Mouse (Mus musculus): Measurements from ENCODE around the gene Wdr43. TPM values are rescaled to one million over a fixed set of nuclear protein-coding genes. Genes with fewer than 3 reads are reported as not detected.

Wdr43 gene
- 0.45 and 0.56 TPM in 2 replicates for polyA plus RNA-seq (2012)

DNA sequence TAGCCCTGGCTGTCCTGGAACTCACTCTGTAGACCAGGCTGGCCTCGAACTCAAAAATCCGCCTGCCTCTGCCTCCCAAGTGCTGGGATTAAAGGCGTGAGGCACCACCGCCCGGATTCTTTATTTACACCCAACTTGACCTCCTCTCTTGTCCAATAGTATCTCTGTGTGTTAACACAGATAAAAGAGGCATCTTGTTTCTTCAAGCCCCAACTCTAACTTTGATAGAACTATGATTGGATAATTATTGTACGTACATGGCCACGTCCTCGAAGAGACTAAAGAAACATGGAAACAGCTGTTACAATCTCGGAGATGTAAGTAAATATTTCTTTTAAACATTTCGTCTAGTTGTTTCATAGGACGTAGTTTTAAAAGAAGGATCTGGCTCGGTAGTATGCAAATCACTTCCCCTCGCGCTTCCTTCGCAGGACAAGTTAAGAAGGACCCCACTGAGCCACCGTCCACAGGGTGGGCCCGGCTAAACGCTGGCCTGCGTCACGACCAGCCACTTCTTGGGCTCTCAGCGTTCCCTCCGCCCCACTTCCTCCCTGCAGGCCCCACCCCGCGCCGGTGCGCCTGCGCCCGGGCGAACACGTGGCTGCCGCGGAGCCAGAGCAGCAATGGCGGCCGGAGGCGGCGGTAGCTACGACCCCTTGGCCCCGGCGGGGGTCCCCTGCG lies at the start of gene Wdr43:
TSS of gene Wdr43 (plus strand) at position 258 of the 681 bp plus-strand sequence.
- Histone ChIP-seq H3K9me3 (ENCODE audit: control insufficient read depth, low read length) (no peaks in the 10 kb centered on the region), H3K4me1 (ENCODE audit: control insufficient read depth) (peaks cover 46% of the 10 kb centered on the region), H3K4me3 (replicated peaks) (peak within 1 kb of the TSS; percentile 74), H3K27me3 (ENCODE audit: control insufficient read depth) (no peaks in the 10 kb centered on the region), H3K36me3 (ENCODE audit: control insufficient read depth) (peaks cover 11% of the 10 kb centered on the region)
- TF ChIP-seq TAL1 (IDR thresholded peaks at IDR 0.05; ENCODE audit: low read length) (no peak), GATA1 (IDR thresholded peaks at IDR 0.05; ENCODE audit: low read length) (no peak)

DNA sequence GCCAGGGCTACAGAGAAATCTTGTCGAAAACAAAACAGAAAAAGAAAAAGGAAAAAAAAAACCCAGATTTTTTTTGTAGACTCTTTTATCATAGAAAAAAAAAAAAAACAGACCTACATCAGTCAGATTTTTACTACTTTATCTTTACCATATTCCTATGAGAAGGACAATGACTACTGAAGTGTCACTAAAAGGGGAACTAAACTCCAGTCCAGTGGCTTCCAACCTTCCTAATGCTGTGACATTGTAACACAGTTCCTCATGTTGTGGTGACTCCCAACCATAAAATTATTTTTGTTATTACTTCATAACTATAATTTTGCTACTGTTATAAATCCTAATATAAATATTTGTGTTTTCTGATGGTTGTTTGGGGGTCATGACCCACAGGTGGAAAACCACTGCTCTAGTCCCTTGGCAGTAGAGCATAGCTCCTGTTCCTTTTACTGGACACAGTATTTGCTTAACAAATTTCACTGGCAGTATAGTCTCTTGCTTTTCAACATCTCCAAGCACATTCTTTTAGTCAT lies 36.5 kb upstream of the Wdr43 start:
- H3K9me3 ChIP-seq (ENCODE audit: control insufficient read depth, low read length), result no peaks in the 10 kb centered on the region
- H3K4me3 ChIP-seq (replicated peaks), result no peak overlapping the region
- TF ChIP-seq GATA1 (IDR thresholded peaks at IDR 0.05; ENCODE audit: low read length) (no peak), TAL1 (IDR thresholded peaks at IDR 0.05; ENCODE audit: low read length) (no peak)
- no peaks in the 10 kb centered on the region; the same call in 1 of the 2 replicates for H3K36me3 ChIP-seq (ENCODE audit: control insufficient read depth)
- H3K4me1 ChIP-seq (ENCODE audit: control insufficient read depth), result no peaks in the 10 kb centered on the region
- no peaks in the 10 kb centered on the region for H3K27me3 ChIP-seq (ENCODE audit: control insufficient read depth)

DNA sequence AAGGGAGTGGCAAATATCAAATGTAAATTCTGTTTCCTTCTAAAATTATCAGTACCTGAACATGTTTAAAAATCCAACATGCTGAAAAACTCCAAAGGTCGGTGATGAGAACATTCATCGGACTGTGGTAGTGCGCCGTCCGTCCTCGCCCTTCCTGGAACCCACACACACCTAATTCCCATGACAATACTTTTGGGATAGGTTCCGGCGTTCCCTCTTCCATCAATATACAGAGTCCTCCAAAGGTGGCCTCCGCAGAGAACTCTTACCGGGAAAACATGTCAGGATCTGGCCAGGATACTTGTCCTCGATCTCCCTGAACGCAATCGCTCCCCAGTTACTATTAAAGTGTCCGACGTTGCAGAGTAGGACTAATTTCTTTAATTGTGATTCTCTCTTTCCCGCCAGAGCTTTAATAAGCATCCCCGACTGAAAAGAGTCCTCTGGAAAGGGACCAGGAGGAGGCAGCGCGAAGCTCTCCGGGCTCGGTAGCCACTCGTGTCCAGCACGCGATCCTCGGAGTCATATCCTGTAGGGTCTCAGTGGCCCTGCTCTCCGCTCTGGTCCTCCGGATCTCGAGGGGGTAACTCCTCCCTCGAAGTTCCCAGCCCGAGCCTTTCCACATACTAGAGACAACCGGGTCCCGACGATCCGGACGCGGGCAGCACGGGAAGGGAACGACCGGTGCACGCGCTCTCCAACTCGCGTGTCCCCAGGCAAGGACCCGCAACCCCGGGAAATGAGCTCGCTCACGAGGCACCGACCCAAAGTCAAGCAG lies 17.6 kb upstream of the Wdr43 start:
- Histone ChIP-seq H3K4me1 (ENCODE audit: control insufficient read depth) (peaks cover 32% of the 10 kb centered on the region), H3K4me3 (replicated peaks) (peak overlapping the region; percentile 80), H3K9me3 (ENCODE audit: control insufficient read depth, low read length) (no peaks in the 10 kb centered on the region), H3K36me3 (ENCODE audit: control insufficient read depth) (peaks cover 6% of the 10 kb centered on the region), H3K27me3 (ENCODE audit: control insufficient read depth) (no peaks in the 10 kb centered on the region)
- TF ChIP-seq TAL1 (IDR thresholded peaks at IDR 0.05; ENCODE audit: low read length), result no peak

DNA sequence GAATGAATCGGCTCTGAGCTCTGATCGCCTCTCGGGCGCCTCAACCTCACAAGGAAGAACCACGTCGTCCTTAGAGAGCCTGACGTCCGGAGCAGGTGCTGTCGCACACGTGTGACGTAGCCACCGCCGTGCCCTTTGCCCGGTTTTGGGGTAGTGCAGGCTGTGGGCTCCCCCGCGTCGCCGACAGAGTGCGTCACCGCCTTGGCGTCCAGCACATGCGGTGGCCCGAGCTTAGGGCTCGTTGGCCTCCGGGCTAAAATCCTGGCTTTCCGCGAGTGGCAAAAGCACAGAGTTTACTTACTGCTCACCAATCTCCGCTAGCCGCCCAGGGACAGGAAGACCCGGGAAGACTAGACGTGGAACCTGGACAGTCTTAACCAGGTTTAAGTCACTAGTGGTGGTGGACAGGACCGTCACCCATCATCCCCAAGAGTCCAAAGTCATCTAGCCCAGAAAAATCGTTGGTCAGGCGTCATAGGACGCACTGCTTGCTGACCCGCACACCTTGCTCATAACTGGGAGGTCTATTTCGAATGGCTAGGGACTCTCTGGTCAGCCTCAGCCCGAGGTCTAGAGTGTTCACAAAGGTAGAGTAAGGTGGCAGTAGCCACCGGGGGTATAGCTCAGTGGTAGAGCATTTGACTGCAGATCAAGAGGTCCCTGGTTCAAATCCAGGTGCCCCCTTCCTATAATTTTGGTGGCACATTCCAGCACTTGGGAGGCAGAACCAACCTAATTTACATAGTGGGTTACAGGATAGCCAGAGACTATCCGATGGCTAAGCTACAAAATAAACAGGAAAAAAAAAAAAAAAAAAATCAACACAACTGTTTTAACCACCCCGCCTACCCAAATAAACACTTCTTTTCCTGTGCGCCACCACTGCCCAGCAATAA lies 16.8 kb upstream of the Wdr43 start:
- peaks cover 6% of the 10 kb centered on the region for H3K36me3 ChIP-seq (ENCODE audit: control insufficient read depth)
- TF ChIP-seq TAL1 (IDR thresholded peaks at IDR 0.05; ENCODE audit: low read length), result no peak
- no peak for TF ChIP-seq GATA1 (IDR thresholded peaks at IDR 0.05; ENCODE audit: low read length)
- H3K27me3 ChIP-seq (ENCODE audit: control insufficient read depth), result peaks cover 3% of the 10 kb centered on the region
- H3K4me1 ChIP-seq (ENCODE audit: control insufficient read depth), result peaks cover 32% of the 10 kb centered on the region
- no peaks in the 10 kb centered on the region for H3K9me3 ChIP-seq (ENCODE audit: control insufficient read depth, low read length)
- peak overlapping the region; percentile 80 for H3K4me3 ChIP-seq (replicated peaks)

DNA sequence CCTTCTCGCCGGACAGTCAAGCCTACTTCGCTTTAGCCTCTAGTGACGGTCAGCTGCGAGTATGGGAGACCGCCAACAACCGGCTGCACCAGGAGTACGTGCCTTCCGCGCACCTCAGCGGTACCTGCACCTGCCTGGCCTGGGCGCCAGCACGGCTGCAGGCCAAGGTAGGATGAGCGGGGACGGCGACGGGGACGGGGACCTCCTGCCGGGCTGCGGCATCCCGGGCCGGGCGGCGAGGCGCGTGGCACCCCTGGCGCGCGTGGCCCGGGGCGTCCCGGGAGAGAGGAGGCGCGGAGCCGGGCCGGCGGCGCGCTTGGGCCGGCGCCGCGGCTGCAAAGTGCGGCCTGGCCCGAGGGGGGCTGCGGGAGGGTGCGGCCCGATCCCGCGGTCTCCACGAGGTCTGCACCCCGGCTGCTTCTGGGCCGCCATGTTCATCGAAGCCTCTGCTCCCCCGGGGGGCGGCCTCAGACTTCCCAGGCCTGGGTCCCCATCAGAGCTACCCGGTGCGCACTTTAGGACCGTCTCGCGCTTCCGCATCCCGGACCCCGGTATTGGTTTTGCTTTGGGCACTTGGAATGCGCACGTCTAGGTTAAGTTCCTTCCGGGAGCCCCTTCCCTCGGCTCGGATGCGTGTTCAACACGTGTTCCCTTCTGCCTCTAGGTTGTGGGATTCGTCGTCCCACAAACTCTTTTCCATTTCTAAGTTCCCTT lies 781 bp downstream of the Wdr43 start:
- TF ChIP-seq GATA1 (IDR thresholded peaks at IDR 0.05; ENCODE audit: low read length), result no peak
- no peak for TF ChIP-seq TAL1 (IDR thresholded peaks at IDR 0.05; ENCODE audit: low read length)
- H3K27me3 ChIP-seq (ENCODE audit: control insufficient read depth), result no peaks in the 10 kb centered on the region

DNA sequence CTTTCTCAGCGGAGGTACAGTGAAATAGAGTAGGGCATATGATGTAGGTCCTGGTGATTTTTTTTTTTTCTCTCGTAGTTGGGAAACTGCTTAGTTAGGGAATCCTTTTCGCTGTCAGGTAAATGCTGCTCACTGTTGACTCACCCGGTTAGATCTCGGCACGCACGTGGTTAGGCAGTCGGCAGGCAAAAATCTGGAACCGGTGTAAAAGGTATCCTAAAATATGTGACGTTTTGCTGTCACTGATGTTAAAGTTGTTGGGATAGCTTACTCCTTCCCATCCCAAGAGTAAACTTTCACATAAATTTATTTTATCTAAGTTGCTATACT lies 1.3 kb downstream of the Wdr43 start:
- Histone ChIP-seq H3K36me3 (ENCODE audit: control insufficient read depth) (peaks cover 13% of the 10 kb centered on the region), H3K27me3 (ENCODE audit: control insufficient read depth) (no peaks in the 10 kb centered on the region), H3K9me3 (ENCODE audit: control insufficient read depth, low read length) (no peaks in the 10 kb centered on the region), H3K4me3 (replicated peaks) (peak overlapping the region; percentile 74), H3K4me1 (ENCODE audit: control insufficient read depth) (peaks cover 51% of the 10 kb centered on the region)
- no peak for TF ChIP-seq TAL1 (IDR thresholded peaks at IDR 0.05; ENCODE audit: low read length)
- TF ChIP-seq GATA1 (IDR thresholded peaks at IDR 0.05; ENCODE audit: low read length), result no peak

More for the DNA sequence above, 781 bp downstream of the Wdr43 start:
- H3K9me3 ChIP-seq (ENCODE audit: control insufficient read depth, low read length), result no peaks in the 10 kb centered on the region
- peaks cover 49% of the 10 kb centered on the region for H3K4me1 ChIP-seq (ENCODE audit: control insufficient read depth)
- H3K4me3 ChIP-seq (replicated peaks), result peak overlapping the region; percentile 74
- H3K36me3 ChIP-seq (ENCODE audit: control insufficient read depth), result peaks cover 11% of the 10 kb centered on the region

DNA sequence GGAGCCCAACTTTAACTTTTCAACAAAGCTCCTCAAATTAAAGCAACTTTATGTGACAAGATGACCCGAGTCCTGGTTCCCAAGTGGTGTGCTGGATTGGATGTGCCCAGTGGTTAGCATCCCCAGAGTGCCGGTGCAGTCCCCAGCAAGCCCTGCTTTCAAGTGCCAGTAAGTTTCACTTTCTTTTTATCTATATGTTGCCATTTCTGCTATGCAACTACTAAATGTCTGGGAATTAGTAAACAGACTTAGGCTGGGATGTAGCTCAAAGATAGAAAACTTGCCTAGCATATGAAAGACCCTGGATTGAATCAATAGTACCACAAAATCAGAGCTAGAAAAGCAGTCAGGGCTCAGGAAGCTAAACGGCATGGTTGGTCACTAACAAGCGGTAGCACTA lies 2.3 kb downstream of the Wdr43 start:
- Histone ChIP-seq H3K9me3 (ENCODE audit: control insufficient read depth, low read length) (no peaks in the 10 kb centered on the region), H3K4me3 (replicated peaks) (peak overlapping the region; percentile 74), H3K4me1 (ENCODE audit: control insufficient read depth) (peaks cover 51% of the 10 kb centered on the region), H3K27me3 (ENCODE audit: control insufficient read depth) (no peaks in the 10 kb centered on the region), H3K36me3 (ENCODE audit: control insufficient read depth) (peaks cover 13% of the 10 kb centered on the region)
- TF ChIP-seq TAL1 (IDR thresholded peaks at IDR 0.05; ENCODE audit: low read length) (no peak), GATA1 (IDR thresholded peaks at IDR 0.05; ENCODE audit: low read length) (no peak)

DNA sequence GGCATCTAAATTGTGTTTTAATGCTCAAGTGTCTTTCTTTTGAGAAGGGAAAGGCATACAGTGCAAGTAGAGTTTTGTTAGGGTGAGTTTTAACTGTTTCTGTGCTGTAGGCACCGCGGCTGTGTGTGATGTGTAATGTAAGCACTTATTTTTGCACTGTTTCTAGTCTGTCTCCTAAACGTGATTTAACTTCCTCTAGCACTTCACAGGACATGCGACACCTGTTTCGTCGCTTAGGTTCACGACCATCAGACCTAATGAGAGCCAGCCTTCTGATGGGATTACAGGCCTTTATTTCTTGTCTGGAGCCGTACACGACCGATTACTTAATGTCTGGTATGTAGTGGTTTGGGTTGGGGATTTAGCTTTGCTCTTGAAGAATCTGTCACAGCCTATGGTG lies 16.1 kb downstream of the Wdr43 start:
- no peak for TF ChIP-seq TAL1 (IDR thresholded peaks at IDR 0.05; ENCODE audit: low read length)
- peaks cover 88% of the 10 kb centered on the region for H3K36me3 ChIP-seq (ENCODE audit: control insufficient read depth)

More for the DNA sequence above, 16.1 kb downstream of the Wdr43 start:
- no peaks in the 10 kb centered on the region for H3K9me3 ChIP-seq (ENCODE audit: control insufficient read depth, low read length)
- H3K4me1 ChIP-seq (ENCODE audit: control insufficient read depth), result no peaks in the 10 kb centered on the region
- no peak overlapping the region for H3K4me3 ChIP-seq (replicated peaks)
- no peaks in the 10 kb centered on the region for H3K27me3 ChIP-seq (ENCODE audit: control insufficient read depth)
